Mouse (Mus musculus) spleen, postnatal 0 days (tissue): ENCODE measurements around the gene Med6. TPM values are rescaled to one million over a fixed set of nuclear protein-coding genes. Genes with fewer than 3 reads are reported as not detected.

ENCODE experiments used
- polyA plus RNA-seq: library from polyadenylated mRNA; unstranded; fragments of >200 nt; fragmentation: Nextera tagmentation; extraction: Ambion mirVana; gene quantifications from 2 replicates; pipeline ENCODE4 v1.2.1, GENCODE M21; 2015

Gene Med6
- polyA plus RNA-seq: 30.2 and 41.2 TPM in 2 replicates

GRCm38 (mm10) chr12:81594902-81595671, at the start of gene Med6:
Med6 (minus strand) TSS chr12:81595008.

GRCm38 (mm10) chr12:81630915-81631660, 36.3 kb upstream of the Med6 start, which contains the start of gene Ttc9:
Ttc9 (plus strand) TSS chr12:81631249.

DNA sequence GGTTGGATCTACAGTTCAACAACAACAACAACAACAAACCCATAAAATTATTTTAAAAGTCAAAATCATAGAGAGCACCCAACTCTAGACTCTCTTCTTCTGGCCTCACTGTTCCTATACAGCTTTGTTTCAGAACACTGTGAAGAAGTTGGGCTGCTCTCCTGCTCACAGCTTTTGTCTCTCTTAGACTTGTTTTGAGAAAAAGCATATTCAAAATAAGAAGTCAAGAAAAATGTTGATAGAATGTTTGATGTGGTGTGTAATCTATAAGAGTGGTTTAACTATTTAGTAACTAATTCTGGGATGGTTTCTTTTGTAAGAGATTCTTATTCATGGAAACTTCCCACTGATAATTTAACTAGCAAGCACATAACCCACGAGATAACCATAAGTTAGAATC, 26.4 kb downstream of the Med6 start, which contains the start of gene Adam21:
Gene Adam21, minus strand, starts transcription at position 101 of the 400 bp plus-strand sequence.

GRCm38 (mm10) chr12:81532316-81533028, 62.3 kb downstream of the Med6 start, which contains the start of the genes Gm20498 and Synj2bp:
Gm20498 (minus strand) TSS chr12:81532905.
Synj2bp (minus strand) TSS chr12:81532911.

Other genes starting within 250 kb of the Med6 start
- gene Gm4787, start 215.5 kb downstream of the Med6 start, polyA plus RNA-seq: 0.10 and 0.12 TPM in 2 replicates
- 0.22 and 0.26 TPM in 2 replicates for gene Adam4, start 173.1 kb downstream of the Med6 start, polyA plus RNA-seq
- gene Cox16, start 109.9 kb downstream of the Med6 start, polyA plus RNA-seq: 116 and 131 TPM in 2 replicates
- 10.8 and 12.6 TPM in 2 replicates for gene Gm20498, start 62.1 kb downstream of the Med6 start, polyA plus RNA-seq
- gene Synj2bp, start 62.1 kb downstream of the Med6 start, polyA plus RNA-seq: 21.0 and 21.7 TPM in 2 replicates
- 0.06 TPM in 1 of 2 replicates, not detected in the other for gene Adam21, start 26.5 kb downstream of the Med6 start, polyA plus RNA-seq
- gene Ttc9, start 36.2 kb upstream of the Med6 start, polyA plus RNA-seq: 0.17 and 0.42 TPM in 2 replicates
- gene Map3k9, start 186.2 kb upstream of the Med6 start, polyA plus RNA-seq: 0.77 and 1.1 TPM in 2 replicates